Mouse (Mus musculus) stomach, embryonic 15.5 days (tissue): Measurements from ENCODE around the gene Btbd35f19. TPM values are rescaled to one million over a fixed set of nuclear protein-coding genes. Genes with fewer than 3 reads are reported as not detected.
"Not testable (repeated sequence)": the region's sequence is repeated elsewhere in the genome, so short reads cannot be mapped to it uniquely, and the experiment has no call there.

Experiments used
- ATAC-seq: fragments of 200-750 bp; cut with Nextera tagmentation; 2 replicates; pipeline ENCODE4 v1.8.0; 2017; ENCODE audit warnings: low read depth, moderate number of reproducible peaks, moderate TSS enrichment; ENCODE audit not compliant: insufficient read depth, low FRiP score
- H3K27ac ChIP-seq: fragments of 300-500 bp; sonication (generic); 2 replicates; pipeline ENCODE4 v1.5.1; 2015; ENCODE audit warnings: mild to moderate bottlenecking, inconsistent platforms
- H3K27me3 ChIP-seq: fragments of 300-500 bp; sonication (generic); replicated peaks from 2 replicates; pipeline ENCODE4 v1.6.1; 2015; ENCODE audit warnings: inconsistent platforms
- H3K36me3 ChIP-seq: fragments of 300-500 bp; sonication (generic); 2 replicates; pipeline ENCODE4 v1.6.1; 2015; ENCODE audit warnings: inconsistent platforms
- H3K4me1 ChIP-seq: fragments of 300-500 bp; sonication (generic); 2 replicates; pipeline ENCODE4 v1.6.1; 2015; ENCODE audit warnings: inconsistent platforms
- H3K4me2 ChIP-seq: fragments of 300-500 bp; sonication (generic); 2 replicates; pipeline ENCODE4 v1.6.1; 2015; ENCODE audit warnings: mild to moderate bottlenecking, inconsistent platforms
- H3K4me3 ChIP-seq: fragments of 300-500 bp; sonication (generic); replicated peaks from 2 replicates; pipeline ENCODE4 v1.5.1; 2015; ENCODE audit warnings: inconsistent platforms
- H3K9ac ChIP-seq: fragments of 300-500 bp; sonication (generic); 2 replicates; pipeline ENCODE4 v1.6.1; 2015; ENCODE audit warnings: inconsistent platforms
- H3K9me3 ChIP-seq: fragments of 300-500 bp; sonication (generic); 2 replicates; pipeline ENCODE4 v1.6.1; 2016; ENCODE audit warnings: inconsistent platforms
- WGBS: fragments of 180-500 bp; shearing (Covaris S2); methylation state at CpG from one replicate; pipeline ENCODE4 v1.1.7; 2015; 5-methylcytosine and 5-hydroxymethylcytosine counted together
- polyA plus RNA-seq: library from polyadenylated mRNA; unstranded; fragments of >200 nt; fragmentation: Nextera tagmentation; extraction: Ambion mirVana; gene quantifications from 2 replicates; pipeline ENCODE4 v1.2.1, GENCODE M21; 2015

The Btbd35f19 gene
- polyA plus RNA-seq, result not detected in 2 replicates

DNA sequence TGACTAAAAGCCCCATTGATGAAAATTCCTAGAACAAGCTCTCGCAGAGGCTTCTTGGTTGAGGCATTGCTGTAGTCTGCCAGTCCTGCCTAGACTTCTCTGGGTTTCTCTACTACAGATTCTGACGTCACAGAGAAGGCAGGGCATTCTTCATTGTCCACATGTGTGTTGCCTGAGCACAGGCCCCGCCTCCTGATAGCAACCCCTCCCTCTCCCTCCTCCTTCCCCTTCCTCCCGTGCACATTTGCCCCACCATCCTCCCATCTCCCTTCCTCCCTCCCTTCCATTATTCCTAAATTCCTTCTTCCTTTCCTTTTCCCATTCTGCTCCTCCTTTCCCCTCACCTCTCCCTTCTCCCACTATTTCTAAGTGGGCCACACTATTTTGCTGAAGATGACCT is at the start of gene Btbd35f19:
Btbd35f19 (minus strand) TSS at position 101 of the 400 bp plus-strand sequence.
- not testable (repeated sequence) for H3K9me3 ChIP-seq, H3K4me2 ChIP-seq, H3K27me3 ChIP-seq, H3K9ac ChIP-seq, H3K4me1 ChIP-seq, ATAC-seq, H3K27ac ChIP-seq, H3K4me3 ChIP-seq, H3K36me3 ChIP-seq
- WGBS, result no CpG with 5 or more reads among the region's 4 CpGs

DNA sequence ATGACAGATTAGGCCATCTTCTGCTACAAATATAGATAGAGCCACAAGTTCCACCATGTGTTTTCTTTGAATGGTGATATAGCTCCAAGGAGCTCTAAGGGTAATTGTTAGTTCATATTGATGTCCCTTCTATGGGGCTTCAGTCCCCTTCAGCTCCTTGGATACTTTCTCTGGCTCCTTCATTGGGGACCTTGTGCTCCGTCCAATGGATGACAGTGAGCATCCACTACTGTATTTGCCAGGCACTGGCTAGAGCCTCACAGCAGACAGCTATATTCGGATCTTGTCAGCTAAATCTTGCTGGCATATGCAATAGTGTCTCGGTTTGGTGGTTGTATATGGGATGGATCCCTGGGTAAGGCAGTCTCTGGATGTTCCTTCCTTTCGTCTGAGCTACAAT is 41.8 kb downstream of the Btbd35f19 start:
- not testable (repeated sequence) for ATAC-seq, H3K36me3 ChIP-seq, H3K9me3 ChIP-seq, H3K27ac ChIP-seq, H3K4me3 ChIP-seq, H3K4me1 ChIP-seq, H3K9ac ChIP-seq, H3K27me3 ChIP-seq, H3K4me2 ChIP-seq
- 59% methylated on average over 3 of the region's 4 CpGs for WGBS

DNA sequence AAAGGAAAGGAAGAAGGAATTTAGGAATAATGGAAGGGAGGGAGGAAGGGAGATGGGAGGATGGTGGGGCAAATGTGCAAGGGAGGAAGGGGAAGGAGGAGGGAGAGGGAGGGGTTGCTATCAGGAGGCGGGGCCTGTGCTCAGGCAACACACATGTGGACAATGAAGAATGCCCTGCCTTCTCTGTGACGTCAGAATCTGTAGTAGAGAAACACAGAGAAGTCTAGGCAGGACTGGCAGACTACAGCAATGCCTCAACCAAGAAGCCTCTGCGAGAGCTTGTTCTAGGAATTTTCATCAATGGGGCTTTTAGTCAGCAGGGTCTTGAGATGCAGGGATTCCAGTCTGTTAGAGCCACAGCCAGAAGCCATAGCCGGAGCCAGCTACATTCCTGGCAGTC is 47.6 kb downstream of the Btbd35f19 start, which contains the start of gene Btbd35f26:
Btbd35f26 (plus strand) TSS at position 301 of the 400 bp plus-strand sequence.
- not testable (repeated sequence) for H3K27me3 ChIP-seq, ATAC-seq
- WGBS, result no CpG with 5 or more reads among the region's 4 CpGs

More for the DNA sequence above, 47.6 kb downstream of the Btbd35f19 start, which contains the start of gene Btbd35f26:
- not testable (repeated sequence) for H3K4me3 ChIP-seq, H3K9ac ChIP-seq, H3K4me1 ChIP-seq, H3K4me2 ChIP-seq, H3K27ac ChIP-seq, H3K9me3 ChIP-seq, H3K36me3 ChIP-seq

Other genes starting within 250 kb of the Btbd35f19 start
- gene Spin2f, start 130.0 kb downstream of the Btbd35f19 start, polyA plus RNA-seq, result not detected in 2 replicates
- gene Btbd35f26, start 47.5 kb downstream of the Btbd35f19 start, polyA plus RNA-seq, result not detected in 2 replicates
- not detected in 2 replicates for gene Gm21883, start 190.4 kb upstream of the Btbd35f19 start, polyA plus RNA-seq
- gene Spin2e, start 235.0 kb upstream of the Btbd35f19 start, polyA plus RNA-seq, result not detected in 2 replicates